In the genomic region with DNA sequence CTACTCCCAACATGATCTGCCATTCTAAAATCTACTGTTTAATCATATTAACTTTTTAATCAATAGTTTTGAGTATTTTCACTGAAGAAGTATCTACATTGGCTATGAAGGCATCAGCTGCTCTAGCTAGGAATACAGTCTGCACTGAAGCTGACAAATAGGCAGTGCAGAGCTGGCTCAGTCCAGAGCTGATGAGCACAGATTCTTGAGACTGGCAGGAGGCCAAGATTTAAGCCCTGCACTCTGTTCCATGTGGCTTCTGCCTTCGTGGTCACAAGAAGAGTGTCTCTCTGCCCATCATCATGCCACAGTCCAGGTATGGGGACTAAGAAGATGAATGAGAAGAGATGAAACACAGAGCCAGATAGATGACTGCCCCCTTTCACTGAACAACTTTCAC, we compare ENCODE assay signal across 15 mouse cellular contexts.
DNase-seq lines count a peak whose midpoint lies in the region; ATAC-seq and TF ChIP-seq lines count a peak whose summit lies in the region.
"Had no signal": no experiment of that assay in that cellular context is flagged by ENCODE, and none has a peak within 500 bp of the region (broad histone marks: within the 10 kb centered on the region; RNA-seq: fewer than 3 reads in every experiment).

No protein-coding gene starts in this region.

- H3K27ac ChIP-seq in forebrain, embryonic 16.5 days (ENCODE audit: low read length) = no peak overlapping the region
- H3K27ac ChIP-seq: gastrocnemius, adult 2 months; heart, adult 2 months; liver, embryonic 12.5 days had no signal

- TF ChIP-seq POLR2A in brain, embryonic 14.5 days (IDR thresholded peaks at IDR 0.05; ENCODE audit: borderline replicate concordance, extremely low read depth, insufficient read depth, insufficient read length, poor library complexity, severe bottlenecking) = no peak

- intact Hi-C loops in left cerebral cortex, postnatal 4 days (cut with DNase I) = no loop called here

- H3K9ac ChIP-seq in forebrain, embryonic 16.5 days (replicated peaks; ENCODE audit: low read depth, low read length) = no peak overlapping the region
- H3K9ac ChIP-seq: liver, embryonic 12.5 days had no signal

- H3K4me3 ChIP-seq in forebrain, embryonic 16.5 days (replicated peaks; ENCODE audit: low read length) = no peak overlapping the region
- H3K4me3 ChIP-seq: erythroblast, embryonic 14.5 days; gastrocnemius, adult 2 months; heart, adult 2 months; liver, embryonic 12.5 days had no signal

- no peaks in the 10 kb centered on the region for H3K36me3 ChIP-seq in forebrain, embryonic 16.5 days (ENCODE audit: control insufficient read depth, insufficient read depth)
- H3K36me3 ChIP-seq: liver, embryonic 12.5 days had no signal

- H3K4me1 ChIP-seq in forebrain, embryonic 16.5 days (replicated peaks; ENCODE audit: control insufficient read depth, insufficient read depth, low read length) = peaks cover 2% of the 10 kb centered on the region; the same call in 1 of the 2 replicates
- H3K4me1 ChIP-seq: liver, embryonic 12.5 days had no signal

- no peak for TF ChIP-seq CTCF in brain, embryonic 14.5 days (IDR thresholded peaks at IDR 0.05; ENCODE audit: borderline replicate concordance, extremely low read depth, insufficient read depth, insufficient read length)

- H3K27me3 ChIP-seq in forebrain, embryonic 16.5 days (replicated peaks; ENCODE audit: control insufficient read depth, insufficient read depth, low read length) = no peaks in the 10 kb centered on the region
- H3K27me3 ChIP-seq: CH12.LX; liver, embryonic 12.5 days had no signal

- WGBS in forebrain, embryonic 16.5 days = 25% methylated on average over 1 of the region's 1 CpGs

- no peaks in the 10 kb centered on the region for H3K9me3 ChIP-seq in forebrain, embryonic 16.5 days (ENCODE audit: control insufficient read depth, low read length)
- H3K9me3 ChIP-seq: liver, embryonic 12.5 days had no signal

- DNase-seq in heart, postnatal 4 days = peak; percentile 11
- DNase-seq in heart, adult 9 months (ENCODE audit: low spot score in 2 of 2) = no peak
- DNase-seq in left cerebral cortex, postnatal 4 days = peak; percentile 59
- DNase-seq in left cerebral cortex, adult 18-20 months (ENCODE audit: low spot score in 2 of 2) = no peak
- DNase-seq in brain, embryonic 14.5 days (ENCODE audit: low read depth) = peak; percentile 59
- DNase-seq in layer of hippocampus, postnatal 10 days (ENCODE audit: low spot score in 2 of 2) = no peak
- DNase-seq: gastrocnemius, adult 2 months; heart, adult 2 months; heart, postnatal 14 days; right cerebral cortex, adult 18-20 months had no signal

- ATAC-seq in forebrain, embryonic 16.5 days = peak; percentile 75; the same call in 1 of the 2 replicates
- ATAC-seq: liver, embryonic 12.5 days; Patski had no signal

- H3K4me2 ChIP-seq in forebrain, embryonic 16.5 days (ENCODE audit: low read length) = no peak overlapping the region
- H3K4me2 ChIP-seq: liver, embryonic 12.5 days had no signal

Comparison
In these comparisons a context has a peak if more than half of its experiments do, and no peak if none do; other contexts are left out.
1. DNase-seq: peak in heart, postnatal 4 days (single experiment), left cerebral cortex, postnatal 4 days (single experiment) and brain, embryonic 14.5 days (single experiment); none in heart, adult 9 months (0 of 2), left cerebral cortex, adult 18-20 months (0 of 2) and layer of hippocampus, postnatal 10 days (0 of 2).